Mouse (Mus musculus) midbrain, embryonic 13.5 days (tissue): ENCODE results near the gene Gm11172. TPM values are rescaled to one million over a fixed set of nuclear protein-coding genes. Genes with fewer than 3 reads are reported as not detected.
A peak's percentile ranks its signal among the peaks of the same experiment; 100 is the strongest.

ENCODE experiments used
- ATAC-seq: fragments of 200-750 bp; cut with Nextera tagmentation; 2 replicates; pipeline ENCODE4 v1.8.0; 2017; ENCODE audit warnings: mild to moderate bottlenecking, moderate TSS enrichment, moderate library complexity
- H3K27ac ChIP-seq: fragments of 300-500 bp; sonication (generic); 2 replicates; pipeline ENCODE4 v1.5.1; 2015; ENCODE audit warnings: inconsistent platforms, mild to moderate bottlenecking, moderate library complexity
- H3K27me3 ChIP-seq: fragments of 300-500 bp; sonication (generic); 2 replicates; pipeline ENCODE4 v1.6.1; 2015; ENCODE audit warnings: mild to moderate bottlenecking, inconsistent platforms
- H3K36me3 ChIP-seq: fragments of 300-500 bp; sonication (generic); 2 replicates; pipeline ENCODE4 v1.6.1; 2015; ENCODE audit warnings: mild to moderate bottlenecking, inconsistent platforms
- H3K4me1 ChIP-seq: fragments of 300-500 bp; sonication (generic); replicated peaks from 2 replicates; pipeline ENCODE4 v1.6.1; 2015; ENCODE audit warnings: inconsistent platforms
- H3K4me2 ChIP-seq: fragments of 300-500 bp; sonication (generic); replicated peaks from 2 replicates; pipeline ENCODE4 v1.6.1; 2015; ENCODE audit warnings: moderate library complexity, mild to moderate bottlenecking, inconsistent platforms
- H3K4me3 ChIP-seq: fragments of 300-500 bp; sonication (generic); replicated peaks from 2 replicates; pipeline ENCODE4 v1.5.1; 2015; ENCODE audit warnings: mild to moderate bottlenecking, inconsistent platforms
- H3K9ac ChIP-seq: fragments of 300-500 bp; sonication (generic); replicated peaks from 2 replicates; pipeline ENCODE4 v1.6.1; 2015; ENCODE audit warnings: mild to moderate bottlenecking, inconsistent platforms
- H3K9me3 ChIP-seq: fragments of 300-500 bp; sonication (generic); 2 replicates; pipeline ENCODE4 v1.6.1; 2016; ENCODE audit warnings: mild to moderate bottlenecking, inconsistent platforms
- WGBS: fragments of 180-500 bp; shearing (Covaris S2); methylation state at CpG from one replicate; pipeline ENCODE4 v1.1.7; 2015; 5-methylcytosine and 5-hydroxymethylcytosine counted together
- polyA plus RNA-seq: library from polyadenylated mRNA; unstranded; fragments of >200 nt; fragmentation: Nextera tagmentation; extraction: Ambion mirVana; gene quantifications from 2 replicates; pipeline ENCODE4 v1.2.1, GENCODE M21; 2015

Gm11172 gene
- polyA plus RNA-seq, 1 experiment from 2014 or later, result not detected

- Histone ChIP-seq H3K27ac (no peak overlapping the region), H3K4me2 (no peak overlapping the region), H3K4me3 (no peak overlapping the region), H3K9ac (no peak overlapping the region), H3K9me3 (no peaks in the 10 kb centered on the region), H3K4me1 (peaks cover 10% of the 10 kb centered on the region), H3K27me3 (peaks cover 4% of the 10 kb centered on the region), H3K36me3 (no peaks in the 10 kb centered on the region)
- 74% methylated on average over 5 of the region's 5 CpGs for WGBS
- ATAC-seq, result no peak
Measured at GRCm38 (mm10) chr16:10777579-10778160, 35.0 kb upstream of the Gm11172 start.

- Histone ChIP-seq H3K4me1 (peaks cover 24% of the 10 kb centered on the region), H3K9me3 (no peaks in the 10 kb centered on the region), H3K9ac (0 out of 2 replicates have a peak overlapping the region, but pooled peaks have one; percentile 14), H3K27me3 (peaks cover 26% of the 10 kb centered on the region), H3K4me2 (no peak overlapping the region), H3K27ac (no peak overlapping the region), H3K36me3 (no peaks in the 10 kb centered on the region), H3K4me3 (no peak overlapping the region)
- ATAC-seq, result no peak
- WGBS, result 86% methylated on average over 5 of the region's 5 CpGs
Measured at GRCm38 (mm10) chr16:10780631-10781120, 32.0 kb upstream of the Gm11172 start.

- Histone ChIP-seq H3K36me3 (no peaks in the 10 kb centered on the region), H3K9ac (no peak overlapping the region), H3K9me3 (no peaks in the 10 kb centered on the region), H3K4me2 (no peak overlapping the region), H3K27ac (no peak overlapping the region), H3K4me1 (peaks cover 29% of the 10 kb centered on the region), H3K4me3 (no peak overlapping the region), H3K27me3 (peaks cover 26% of the 10 kb centered on the region)
- ATAC-seq, result no peak
- 42% methylated on average over 9 of the region's 9 CpGs for whole genome bisulfite sequencing
Measured at GRCm38 (mm10) chr16:10781862-10782371, 30.8 kb upstream of the Gm11172 start.

- H3K27me3 ChIP-seq, result peaks cover 26% of the 10 kb centered on the region
- peaks cover 29% of the 10 kb centered on the region for H3K4me1 ChIP-seq
- no peak overlapping the region for H3K27ac ChIP-seq
- no peak overlapping the region for H3K9ac ChIP-seq
- no peak overlapping the region for H3K4me3 ChIP-seq
- H3K36me3 ChIP-seq, result no peaks in the 10 kb centered on the region
- 36% methylated on average over 6 of the region's 6 CpGs for WGBS
- ATAC-seq, result no peak
- peak overlapping the region; percentile 7; the same call in 1 of the 2 replicates for H3K4me2 ChIP-seq
- no peaks in the 10 kb centered on the region for H3K9me3 ChIP-seq
Measured at GRCm38 (mm10) chr16:10782377-10783151, 30.2 kb upstream of the Gm11172 start.

- Histone ChIP-seq H3K4me1 (peaks cover 29% of the 10 kb centered on the region), H3K27ac (no peak overlapping the region), H3K9ac (no peak overlapping the region), H3K9me3 (no peaks in the 10 kb centered on the region), H3K36me3 (no peaks in the 10 kb centered on the region), H3K4me3 (no peak overlapping the region), H3K27me3 (peaks cover 26% of the 10 kb centered on the region), H3K4me2 (peak overlapping the region; percentile 7; the same call in 1 of the 2 replicates)
- 68% methylated on average over 1 of the region's 1 CpGs for WGBS
- ATAC-seq, result no peak
Measured at GRCm38 (mm10) chr16:10783152-10783434, 29.6 kb upstream of the Gm11172 start.

GRCm38 (mm10) chr16:10783451-10783850 lies 29.3 kb upstream of the Gm11172 start:
- H3K4me2 ChIP-seq, result peak overlapping the region; percentile 98; the same call in 1 of the 2 replicates
- H3K9ac ChIP-seq, result no peak overlapping the region
- no peak for ATAC-seq
- H3K4me1 ChIP-seq, result peaks cover 29% of the 10 kb centered on the region
- peaks cover 26% of the 10 kb centered on the region for H3K27me3 ChIP-seq
- no peaks in the 10 kb centered on the region for H3K36me3 ChIP-seq
- no peak overlapping the region for H3K27ac ChIP-seq
- no peaks in the 10 kb centered on the region for H3K9me3 ChIP-seq
- 76% methylated on average over 8 of the region's 8 CpGs for WGBS
- peak overlapping the region; percentile 56; the same call in 1 of the 2 replicates for H3K4me3 ChIP-seq

GRCm38 (mm10) chr16:10783883-10784792 lies 28.6 kb upstream of the Gm11172 start:
- Histone ChIP-seq H3K4me3 (peak overlapping the region; percentile 56), H3K9ac (peak overlapping the region; percentile 71), H3K4me2 (peak overlapping the region; percentile 98), H3K27ac (no peak overlapping the region), H3K36me3 (no peaks in the 10 kb centered on the region), H3K27me3 (peaks cover 26% of the 10 kb centered on the region), H3K4me1 (peaks cover 29% of the 10 kb centered on the region), H3K9me3 (no peaks in the 10 kb centered on the region)
- 3% methylated on average over 80 of the region's 81 CpGs for WGBS
- ATAC-seq, result no peak; the same call in 1 of the 2 replicates

GRCm38 (mm10) chr16:10784793-10785370 lies 27.8 kb upstream of the Gm11172 start:
- peak overlapping the region; percentile 71 for H3K9ac ChIP-seq
- peak; percentile 85 for ATAC-seq
- under 1% methylated on average over 52 of the region's 55 CpGs for WGBS

GRCm38 (mm10) chr16:10785371-10786231 lies 27.1 kb upstream of the Gm11172 start, which contains the start of gene Socs1:
Socs1 (minus strand) TSS chr16:10785536.
- Histone ChIP-seq H3K27ac (peak within 1 kb of the TSS; percentile 81), H3K9me3 (no peaks in the 10 kb centered on the region), H3K9ac (peak within 1 kb of the TSS; percentile 71), H3K36me3 (no peaks in the 10 kb centered on the region), H3K4me2 (peak within 1 kb of the TSS; percentile 98), H3K4me1 (peaks cover 29% of the 10 kb centered on the region), H3K4me3 (peak within 1 kb of the TSS; percentile 56), H3K27me3 (peaks cover 26% of the 10 kb centered on the region)
- ATAC-seq, result peak; percentile 86
- WGBS, result under 1% methylated on average over 59 of the region's 59 CpGs

More at GRCm38 (mm10) chr16:10784793-10785370, 27.8 kb upstream of the Gm11172 start:
- Histone ChIP-seq H3K4me3 (peak overlapping the region; percentile 56), H3K4me2 (peak overlapping the region; percentile 98), H3K4me1 (peaks cover 29% of the 10 kb centered on the region), H3K27ac (peak overlapping the region; percentile 81), H3K36me3 (no peaks in the 10 kb centered on the region), H3K9me3 (no peaks in the 10 kb centered on the region), H3K27me3 (peaks cover 26% of the 10 kb centered on the region)

GRCm38 (mm10) chr16:10786288-10786687 lies 26.4 kb upstream of the Gm11172 start:
- H3K4me1 ChIP-seq, result peaks cover 29% of the 10 kb centered on the region
- 2% methylated on average over 9 of the region's 9 CpGs for WGBS
- no peaks in the 10 kb centered on the region for H3K36me3 ChIP-seq
- ATAC-seq, result peak; percentile 51
- H3K4me3 ChIP-seq, result peak overlapping the region; percentile 56
- H3K9ac ChIP-seq, result peak overlapping the region; percentile 71
- no peaks in the 10 kb centered on the region for H3K9me3 ChIP-seq
- peak overlapping the region; percentile 81 for H3K27ac ChIP-seq
- peaks cover 26% of the 10 kb centered on the region for H3K27me3 ChIP-seq
- H3K4me2 ChIP-seq, result peak overlapping the region; percentile 98
